Mouse (Mus musculus) CH12.LX (cell line): Measurements from ENCODE around the gene Cpt1a. TPM values are rescaled to one million over a fixed set of nuclear protein-coding genes. Genes with fewer than 3 reads are reported as not detected.

ENCODE experiments used
- DNase-seq: peaks from one replicate; pipeline ENCODE4 v3.0.0-alpha.2; 2013; ENCODE audit errors: extremely low read depth
- H3K27ac ChIP-seq: 2 replicates; pipeline ENCODE4 v1.5.1; 2012; ENCODE audit warnings: low read depth, mild to moderate bottlenecking, control low read depth, moderate library complexity; ENCODE audit not compliant: insufficient read depth
- H3K27me3 ChIP-seq: replicated peaks from 2 replicates; pipeline ENCODE3; 2012; ENCODE audit warnings: inconsistent platforms
- H3K36me3 ChIP-seq, 2 experiments: replicated peaks in 1 of 2; 2 replicates each; pipeline versions ENCODE3 to v1.6.1; 2012; ENCODE audit warnings: inconsistent platforms in 1 of 2, low read length in 1 of 2, mild to moderate bottlenecking in 1 of 2, mixed read lengths in 1 of 2, moderate library complexity in 1 of 2; ENCODE audit not compliant: control insufficient read depth in 1 of 2, insufficient read depth in 1 of 2
- H3K4me1 ChIP-seq, 2 experiments: 2 replicates each; pipeline ENCODE4 v1.6.1; 2012; ENCODE audit warnings: inconsistent platforms in 1 of 2, moderate library complexity in 1 of 2; ENCODE audit not compliant: insufficient read depth in 2 of 2, control insufficient read depth in 1 of 2
- H3K4me2 ChIP-seq: 2 replicates; pipeline ENCODE4 v1.6.1; 2012; ENCODE audit warnings: low read depth, mild to moderate bottlenecking, control low read depth; ENCODE audit not compliant: poor library complexity, insufficient read depth, severe bottlenecking
- H3K4me3 ChIP-seq, 3 experiments: fragments of 150-350 bp in 1 of 3; sonication (generic) in 1 of 3; replicated peaks in 1 of 3; 2 replicates each; pipeline versions ENCODE3 to v1.5.1; 2011 to 2012; ENCODE audit warnings: low read depth in 2 of 3, low read length in 2 of 3, mild to moderate bottlenecking in 2 of 3, moderate library complexity in 2 of 3, control low read depth in 1 of 3, improper control_type of control experiment in 1 of 3, inconsistent platforms in 1 of 3, mixed read lengths in 1 of 3; ENCODE audit not compliant: poor library complexity in 1 of 3
- H3K79me2 ChIP-seq: replicated peaks from 2 replicates; pipeline ENCODE4 v1.6.1; 2012; ENCODE audit warnings: mild to moderate bottlenecking, moderate library complexity; ENCODE audit not compliant: control insufficient read depth, poor library complexity, insufficient read depth, severe bottlenecking; ENCODE audit errors: extremely low read depth
- H3K9ac ChIP-seq: 2 replicates; pipeline ENCODE4 v1.6.1; 2012; ENCODE audit warnings: low read depth, mild to moderate bottlenecking, control low read depth, moderate library complexity; ENCODE audit not compliant: insufficient read depth
- H3K9me3 ChIP-seq: replicated peaks from 2 replicates; pipeline ENCODE3; 2012; ENCODE audit warnings: low read length, inconsistent platforms, mixed read lengths
- BHLHE40 ChIP-seq: IDR thresholded peaks from 2 replicates; pipeline ENCODE4 v1.6.1; 2011; ENCODE audit warnings: mild to moderate bottlenecking, low read depth, low read length, improper control_type of control experiment
- CHD1 ChIP-seq: IDR thresholded peaks from 2 replicates; pipeline ENCODE4 v1.6.1; 2012; ENCODE audit warnings: low read depth, low read length, improper control_type of control experiment, inconsistent platforms
- CTCF ChIP-seq, 2 experiments: IDR thresholded peaks in 1 of 2; conservative IDR thresholded peaks in 1 of 2; 2 replicates each; pipeline ENCODE4 v1.5.1; 2011 to 2012; ENCODE audit warnings: low read depth in 2 of 2, low read length in 2 of 2, improper control_type of control experiment in 1 of 2, inconsistent platforms in 1 of 2, mild to moderate bottlenecking in 1 of 2, moderate library complexity in 1 of 2
- E2F4 ChIP-seq: IDR thresholded peaks from 2 replicates; pipeline ENCODE4 v1.6.1; 2011; ENCODE audit warnings: low read depth, low read length, improper control_type of control experiment; ENCODE audit not compliant: insufficient replicate concordance
- ELF1 ChIP-seq: IDR thresholded peaks from 2 replicates; pipeline ENCODE4 v1.6.1; 2014; ENCODE audit warnings: low read depth, mild to moderate bottlenecking, inconsistent platforms, low read length, improper control_type of control experiment
- EP300 ChIP-seq: IDR thresholded peaks from 2 replicates; pipeline ENCODE4 v1.6.1; 2011; ENCODE audit warnings: low read length, improper control_type of control experiment
- GABPA ChIP-seq: IDR thresholded peaks from 2 replicates; pipeline ENCODE4 v1.6.1; 2012; ENCODE audit warnings: low read depth, low read length, improper control_type of control experiment, inconsistent platforms; ENCODE audit not compliant: insufficient replicate concordance
- IRF4 ChIP-seq: IDR thresholded peaks from 2 replicates; pipeline ENCODE4 v1.6.1; 2014; ENCODE audit warnings: low read depth, mild to moderate bottlenecking, inconsistent platforms, low read length, improper control_type of control experiment
- JUN ChIP-seq: IDR thresholded peaks from 2 replicates; pipeline ENCODE4 v1.6.1; 2011; ENCODE audit warnings: low read depth, mild to moderate bottlenecking, low read length, improper control_type of control experiment, moderate library complexity; ENCODE audit not compliant: insufficient read depth
- MAFK ChIP-seq: IDR thresholded peaks from 2 replicates; pipeline ENCODE4 v1.6.1; 2011; ENCODE audit warnings: low read length, improper control_type of control experiment; ENCODE audit not compliant: insufficient replicate concordance
- MAZ ChIP-seq: IDR thresholded peaks from 2 replicates; pipeline ENCODE4 v1.6.1; 2012; ENCODE audit warnings: low read depth, mild to moderate bottlenecking, inconsistent platforms, low read length, improper control_type of control experiment, moderate library complexity
- NELFE ChIP-seq: IDR thresholded peaks from 2 replicates; pipeline ENCODE4 v1.6.1; 2011; ENCODE audit warnings: low read depth, low read length, improper control_type of control experiment
- NRF1 ChIP-seq: IDR thresholded peaks from 2 replicates; pipeline ENCODE4 v1.6.1; 2014; ENCODE audit warnings: low read depth, mild to moderate bottlenecking, inconsistent platforms, low read length, improper control_type of control experiment, moderate library complexity
- PAX5 ChIP-seq: IDR thresholded peaks from 2 replicates; pipeline ENCODE4 v1.6.1; 2012; ENCODE audit warnings: low read length, inconsistent platforms, mixed read lengths
- POLR2AphosphoS2 ChIP-seq: IDR thresholded peaks from 2 replicates; pipeline ENCODE4 v1.6.1; 2011; ENCODE audit warnings: low read depth, low read length, improper control_type of control experiment
- SMC3 ChIP-seq: IDR thresholded peaks from 2 replicates; pipeline ENCODE4 v1.6.1; 2011; ENCODE audit warnings: low read depth, low read length, improper control_type of control experiment
- TBP ChIP-seq: conservative IDR thresholded peaks from 2 replicates; pipeline ENCODE4 v1.6.1; 2011; ENCODE audit warnings: low read depth, low read length, improper control_type of control experiment
- UBTF ChIP-seq: IDR thresholded peaks from 2 replicates; pipeline ENCODE4 v1.6.1; 2012; ENCODE audit warnings: low read depth, mild to moderate bottlenecking, inconsistent platforms, low read length, improper control_type of control experiment, moderate library complexity
- USF1 ChIP-seq: IDR thresholded peaks from 2 replicates; pipeline ENCODE4 v1.6.1; 2014; ENCODE audit warnings: low read depth, mild to moderate bottlenecking, inconsistent platforms, low read length, improper control_type of control experiment
- USF2 ChIP-seq: conservative IDR thresholded peaks from 2 replicates; pipeline ENCODE4 v1.6.1; 2011; ENCODE audit warnings: low read depth, low read length, improper control_type of control experiment
- ZKSCAN1 ChIP-seq: IDR thresholded peaks from 2 replicates; pipeline ENCODE4 v1.6.1; 2012; ENCODE audit warnings: low read depth, inconsistent platforms, low read length, improper control_type of control experiment, borderline replicate concordance
- ZNF384 ChIP-seq: IDR thresholded peaks from 2 replicates; pipeline ENCODE4 v1.6.1; 2012; ENCODE audit warnings: low read depth, low read length, improper control_type of control experiment, inconsistent platforms
- dilution Hi-C: fragments of 300-500 bp; cut with MboI; formaldehyde crosslinking; loops from 2 replicates; pipeline ENCODE4 v1.14.3; 2020; ENCODE audit warnings: low sequenced_read_pairs; ENCODE audit not compliant: extremely low pct_unique_long_range_greater_than_20kb, extremely low pct_ligation_motif_present
- in situ Hi-C: fragments of 300-500 bp; cut with MboI; formaldehyde crosslinking; loops from 3 replicates; pipeline ENCODE4 v1.14.3; 2019; ENCODE audit warnings: low sequenced_read_pairs, low pct_ligation_motif_present, low pct_unique_long_range_greater_than_20kb, mixed read lengths
- polyA plus RNA-seq: library from polyadenylated mRNA; unstranded; fragments of >175 nt; gene quantifications from 2 replicates; pipeline ENCODE4 v1.2.1, GENCODE M21; 2012; ENCODE audit warnings: low read depth; ENCODE audit not compliant: insufficient read length
- total RNA-seq, 2 experiments: library from RNA; depleted of rRNA; stranded (reverse); fragments of 300-350 nt in 1 of 2; fragments of >200 nt in 1 of 2; gene quantifications; 2 replicates each; pipeline ENCODE4 v1.2.3; 2012 to 2014

The Cpt1a gene
- total and polyA plus RNA-seq, 3 experiments, result 0.81 to 4.5 (median 2.6) TPM

DNA sequence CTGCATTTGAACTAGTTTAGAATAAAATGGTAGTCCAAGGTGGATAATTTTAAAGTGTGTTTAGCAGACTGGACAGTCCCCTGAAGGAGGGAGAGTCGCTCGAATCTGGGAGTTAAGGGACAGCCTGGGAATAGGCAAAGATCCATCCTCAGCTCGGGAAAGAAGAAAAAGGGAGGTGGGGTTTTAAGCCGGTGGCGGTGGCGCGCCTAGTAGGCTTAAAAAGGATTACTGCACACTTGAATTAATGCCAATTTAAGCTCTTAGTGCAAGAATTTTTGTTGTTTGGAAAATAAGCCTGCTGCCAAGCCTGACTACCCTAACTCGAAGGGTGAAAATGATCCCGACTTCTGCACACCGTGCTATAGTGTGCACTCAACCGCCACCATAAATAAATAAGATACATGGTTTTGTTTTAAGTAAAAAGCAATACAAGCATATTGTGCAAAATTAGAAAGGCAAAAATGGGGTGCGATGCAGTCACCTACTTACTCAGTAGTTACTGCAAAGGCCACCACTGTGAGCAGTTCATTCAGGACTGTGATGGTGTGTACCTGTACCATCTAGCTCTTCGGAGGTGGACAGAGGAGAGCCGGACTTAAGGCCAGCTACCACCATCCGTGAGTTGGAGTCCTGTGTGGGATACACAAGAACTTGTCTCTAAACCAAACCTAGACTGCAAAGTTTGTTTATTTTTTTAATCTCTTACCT lies 3.8 kb downstream of the Cpt1a start:
- H3K79me2 ChIP-seq, result no peaks in the 10 kb centered on the region
- in situ Hi-C loops, result no loop called here
- H3K9me3 ChIP-seq, result peaks cover 5% of the 10 kb centered on the region
- TF ChIP-seq IRF4 (no peak), TBP (no peak), USF1 (no peak), PAX5 (no peak), POLR2AphosphoS2 (no peak), ELF1 (no peak), SMC3 (no peak), BHLHE40 (no peak), GABPA (no peak), NELFE (no peak), MAZ (no peak), USF2 (no peak), JUN (no peak), EP300 (no peak), E2F4 (no peak), ZNF384 (no peak), CTCF (conservative IDR thresholded peaks at IDR 0.05 in 1 of 2, IDR thresholded peaks at IDR 0.05 in 1 of 2; ENCODE audit: low read depth in 2 of 2, low read length in 2 of 2) (no peak), MAFK (no peak), NRF1 (no peak)
- TF ChIP-seq, all 38 proteins: peak for 0
- Histone ChIP-seq H3K36me3 (no peaks in the 10 kb centered on the region), H3K27ac (no peak overlapping the region), H3K4me1 (peaks cover 2 to 29% of the 10 kb centered on the region in 2 experiments), H3K9ac (peak overlapping the region; percentile 42), H3K27me3 (peaks cover 6% of the 10 kb centered on the region), H3K4me2 (peak overlapping the region; percentile 64), H3K4me3 (peak overlapping the region in 2 of 3 experiments; percentile 25 to 59)
- no peak for DNase-seq
- dilution Hi-C loops, result no loop called here

GRCm38 (mm10) chr19:3326479-3327047 lies 4.4 kb downstream of the Cpt1a start:
- H3K4me1 ChIP-seq, result peaks cover 1 to 29% of the 10 kb centered on the region in 2 experiments
- H3K4me3 ChIP-seq, result no peak overlapping the region
- TF ChIP-seq UBTF (no peak), ZKSCAN1 (no peak), CHD1 (no peak)
- no peak overlapping the region for H3K27ac ChIP-seq
- H3K9me3 ChIP-seq, result no peaks in the 10 kb centered on the region
- H3K79me2 ChIP-seq, result no peaks in the 10 kb centered on the region
- peaks cover 6% of the 10 kb centered on the region for H3K27me3 ChIP-seq
- no peak overlapping the region for H3K9ac ChIP-seq
- dilution Hi-C loops, result no loop called here
- H3K36me3 ChIP-seq, result no peaks in the 10 kb centered on the region
- in situ Hi-C loops, result no loop called here
- no peak for DNase-seq
- H3K4me2 ChIP-seq, result no peak overlapping the region
